Mouse (Mus musculus) C2C12 (cell line): ENCODE measurements around the gene Msantd1.
"Not testable (repeated sequence)": the region's sequence is repeated elsewhere in the genome, so short reads cannot be mapped to it uniquely, and the experiment has no call there.

Source experiments
- CTCF ChIP-seq: IDR thresholded peaks from one replicate; pipeline ENCODE4 v1.5.1; 2011; ENCODE audit not compliant: control insufficient read depth, insufficient read depth, insufficient read length
- MAX ChIP-seq: IDR thresholded peaks from one replicate; pipeline ENCODE4 v1.6.1; 2011; ENCODE audit warnings: mild to moderate bottlenecking, control low read depth
- MYOG ChIP-seq: IDR thresholded peaks from one replicate; pipeline ENCODE4 v1.6.1; 2011; ENCODE audit not compliant: control insufficient read depth, insufficient read length; ENCODE audit errors: extremely low read depth
- USF1 ChIP-seq: IDR thresholded peaks from one replicate; pipeline ENCODE4 v1.6.1; 2011; ENCODE audit warnings: low read depth, mild to moderate bottlenecking, control low read depth, moderate library complexity

DNA sequence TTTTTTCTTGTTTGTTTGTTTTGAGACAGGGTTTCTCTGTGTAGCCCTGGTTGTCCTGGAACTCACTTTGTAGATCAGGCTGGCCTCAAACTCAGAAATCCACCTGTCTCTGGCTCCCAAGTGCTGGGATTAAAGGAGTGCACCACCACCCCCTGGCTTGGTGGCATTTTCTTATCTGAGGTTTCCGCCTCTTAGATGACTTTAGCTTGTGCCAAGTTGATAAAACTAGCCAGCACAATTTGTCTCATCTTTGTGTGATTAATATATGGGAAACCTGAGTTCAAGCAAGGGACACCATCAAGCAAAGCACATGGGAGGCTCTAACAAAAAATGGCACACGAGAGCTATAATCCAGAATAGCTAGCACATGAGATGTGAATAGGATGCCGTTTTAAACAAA is 27.5 kb upstream of the Msantd1 start:
- TF ChIP-seq USF1, CTCF, MYOG, MAX: not testable (repeated sequence)
